Mouse (Mus musculus) Patski (cell line): ENCODE results near the gene Dennd2d. TPM values are rescaled to one million over a fixed set of nuclear protein-coding genes. Genes with fewer than 3 reads are reported as not detected.

Experiments used
- ATAC-seq: fragments of 100-300 bp; one replicate; pipeline ENCODE4 v1.8.0; 2021
- CTCF ChIA-PET: fragments of 350-600 bp; sonication (Branson Sonifier 250); formaldehyde crosslinking; loops from one replicate; lab custom pipeline; 2022; ENCODE audit warnings: inconsistent platforms; lab: Charles Lee
- POLR2A ChIA-PET: fragments of 350-600 bp; sonication (Branson Sonifier 250); formaldehyde crosslinking; loops from one replicate; lab custom pipeline; 2022; ENCODE audit warnings: antibody characterized with exemption, inconsistent platforms; lab: Charles Lee
- DNase-seq: peaks from one replicate; pipeline ENCODE4 v3.0.0-alpha.2; 2011; ENCODE audit warnings: low read depth, low spot score
- H3K27me3 ChIP-seq: fragments of 371-371 bp; one replicate; pipeline ENCODE4 v1.5.1; 2021
- CTCF ChIP-seq: fragments of 100-300 bp; IDR thresholded peaks from one replicate; pipeline ENCODE4 v1.5.1; 2021
- in situ Hi-C: fragments of 300-500 bp; cut with MboI; formaldehyde crosslinking; loops from 3 replicates; pipeline ENCODE4 v1.11.1; 2018; ENCODE audit warnings: low pct_unique_long_range_greater_than_20kb, mixed read lengths
- polyA plus RNA-seq: library from polyadenylated mRNA; unstranded; gene quantifications from one replicate; pipeline ENCODE4 v1.2.3, GENCODE M21; 2021

Gene Dennd2d
- polyA plus RNA-seq, 1 experiment from 2014 or later = 0.56 TPM

GRCm38 (mm10) chr3:106476863-106477262 lies 5.3 kb upstream of the Dennd2d start:
- no peak for ATAC-seq
- ChIA-PET CTCF (no interaction called here), POLR2A (no interaction called here)
- in situ Hi-C loops = no loop called here
- peaks cover 25% of the 10 kb centered on the region for H3K27me3 ChIP-seq
- TF ChIP-seq CTCF = no peak
- DNase-seq = no peak

- no peak for TF ChIP-seq CTCF
- ATAC-seq = no peak
- CTCF ChIA-PET = interaction anchor here (1.1 kb wide), 1 partner anchor 21 kb away, joined by 4 read pairs; no protein-coding TSS in a partner anchor
- in situ Hi-C loops = no loop called here
- DNase-seq = no peak
- POLR2A ChIA-PET = no interaction called here
- peaks cover 23% of the 10 kb centered on the region for H3K27me3 ChIP-seq
Measured at GRCm38 (mm10) chr3:106483297-106483696, 1.1 kb downstream of the Dennd2d start.

GRCm38 (mm10) chr3:106483796-106484405 lies 1.7 kb downstream of the Dennd2d start:
- no peak for ATAC-seq
- no peak for TF ChIP-seq CTCF
- ChIA-PET POLR2A (no interaction called here), CTCF (interaction anchor here (1.1 kb wide), 1 partner anchor 22 kb away, joined by 4 read pairs; no protein-coding TSS in a partner anchor)
- H3K27me3 ChIP-seq = peaks cover 23% of the 10 kb centered on the region
- in situ Hi-C loops = no loop called here
- no peak for DNase-seq

GRCm38 (mm10) chr3:106484861-106485260 lies 2.7 kb downstream of the Dennd2d start:
- ChIA-PET CTCF (no interaction called here), POLR2A (no interaction called here)
- H3K27me3 ChIP-seq = peaks cover 18% of the 10 kb centered on the region
- DNase-seq = no peak
- in situ Hi-C loops = no loop called here
- TF ChIP-seq CTCF = no peak
- no peak for ATAC-seq

GRCm38 (mm10) chr3:106485810-106486209 lies 3.6 kb downstream of the Dennd2d start:
- POLR2A ChIA-PET = interaction anchor here (0.5 kb wide), 1 partner anchor 659 kb away, joined by 4 read pairs; no protein-coding TSS in a partner anchor
- H3K27me3 ChIP-seq = peaks cover 10% of the 10 kb centered on the region
- TF ChIP-seq CTCF = no peak
- ATAC-seq = no peak
- no peak for DNase-seq
- CTCF ChIA-PET = interaction anchor here (1.4 kb wide), 1 partner anchor 9 kb away, joined by 3 read pairs; no protein-coding TSS in a partner anchor
- in situ Hi-C loops = no loop called here

- TF ChIP-seq CTCF = no peak
- ATAC-seq (no peak), DNase-seq (no peak)
- no peaks in the 10 kb centered on the region for H3K27me3 ChIP-seq
- ChIA-PET CTCF (interaction anchor here (1.2 kb wide), 1 partner anchor 13 kb away, joined by 3 read pairs; no protein-coding TSS in a partner anchor), POLR2A (no interaction called here)
- in situ Hi-C loops = no loop called here
Measured at GRCm38 (mm10) chr3:106487551-106487950, 5.3 kb downstream of the Dennd2d start.

GRCm38 (mm10) chr3:106490239-106490638 lies 8.0 kb downstream of the Dennd2d start:
- in situ Hi-C loops = no loop called here
- ChIA-PET POLR2A (no interaction called here), CTCF (no interaction called here)
- no peak for DNase-seq
- no peak for TF ChIP-seq CTCF
- no peak for ATAC-seq
- no peaks in the 10 kb centered on the region for H3K27me3 ChIP-seq

GRCm38 (mm10) chr3:106492723-106493122 lies 10.5 kb downstream of the Dennd2d start:
- no peak for DNase-seq
- in situ Hi-C loops = no loop called here
- H3K27me3 ChIP-seq = no peaks in the 10 kb centered on the region
- POLR2A ChIA-PET = no interaction called here
- TF ChIP-seq CTCF = no peak
- CTCF ChIA-PET = interaction anchor here (1.0 to 1.6 kb wide), 3 partner anchors 12 to 24 kb away, joined by 3 to 6 read pairs (median 3); no protein-coding TSS in a partner anchor
- ATAC-seq = no peak

GRCm38 (mm10) chr3:106493202-106493601 lies 11.0 kb downstream of the Dennd2d start:
- in situ Hi-C loops = no loop called here
- POLR2A ChIA-PET = interaction anchor here (0.5 kb wide), 1 partner anchor 69 kb away, joined by 3 read pairs; no protein-coding TSS in a partner anchor
- ATAC-seq = no peak
- H3K27me3 ChIP-seq = no peaks in the 10 kb centered on the region
- no peak for DNase-seq
- CTCF ChIA-PET = interaction anchor here (1.0 to 1.2 kb wide), 3 partner anchors 10 to 19 kb away, joined by 3 read pairs; no protein-coding TSS in a partner anchor
- TF ChIP-seq CTCF = no peak

- DNase-seq (no peak), ATAC-seq (no peak)
- no peak for TF ChIP-seq CTCF
- no peaks in the 10 kb centered on the region for H3K27me3 ChIP-seq
- ChIA-PET CTCF (interaction anchor here (1.0 kb wide), 1 partner anchor 9 kb away, joined by 3 read pairs; no protein-coding TSS in a partner anchor), POLR2A (no interaction called here)
- in situ Hi-C loops = no loop called here
Measured at GRCm38 (mm10) chr3:106493882-106494281, 11.7 kb downstream of the Dennd2d start.

- ChIA-PET POLR2A (interaction anchor here (0.9 kb wide), 1 partner anchor 10 kb away, joined by 7 read pairs; no protein-coding TSS in a partner anchor), CTCF (interaction anchor here (1.1 to 1.3 kb wide), 2 partner anchors 8 to 13 kb away, joined by 3 read pairs; no protein-coding TSS in a partner anchor)
- in situ Hi-C loops = no loop called here
- no peak for TF ChIP-seq CTCF
- no peak for DNase-seq
- H3K27me3 ChIP-seq = no peaks in the 10 kb centered on the region
- no peak for ATAC-seq
Measured at GRCm38 (mm10) chr3:106494417-106494950, 12.3 kb downstream of the Dennd2d start.
